Mouse (Mus musculus) midbrain, embryonic 16.5 days (tissue): ENCODE measurements at regions not wholly inside any gene's neighbourhood (a gene's known extent, or its start where the extent isn't known, plus 50 kb on each side); places are given as distances from the start of the nearest gene placed in this dataset.
A peak's percentile ranks its signal among the peaks of the same experiment; 100 is the strongest.

Experiments
- ATAC-seq: fragments of 200-750 bp; cut with Nextera tagmentation; 2 replicates; pipeline ENCODE4 v1.8.0; 2017; ENCODE audit warnings: moderate TSS enrichment
- H3K27ac ChIP-seq: fragments of 300-500 bp; sonication (generic); 2 replicates; pipeline ENCODE4 v1.5.1; 2014; ENCODE audit warnings: mild to moderate bottlenecking, low read length, mixed read lengths
- H3K27me3 ChIP-seq: fragments of 300-500 bp; sonication (generic); 2 replicates; pipeline ENCODE4 v1.6.1; 2014; ENCODE audit warnings: low read depth, low read length, mixed read lengths; ENCODE audit not compliant: control insufficient read depth, insufficient read depth
- H3K36me3 ChIP-seq: fragments of 300-500 bp; sonication (generic); 2 replicates; pipeline ENCODE4 v1.6.1; 2014; ENCODE audit warnings: mild to moderate bottlenecking, low read length, moderate library complexity, mixed read lengths; ENCODE audit not compliant: control insufficient read depth, insufficient read depth
- H3K4me1 ChIP-seq: fragments of 300-500 bp; sonication (generic); 2 replicates; pipeline ENCODE4 v1.6.1; 2014; ENCODE audit warnings: mild to moderate bottlenecking, low read length, mixed read lengths; ENCODE audit not compliant: control insufficient read depth, insufficient read depth
- H3K4me2 ChIP-seq: fragments of 300-500 bp; sonication (generic); 2 replicates; pipeline ENCODE4 v1.6.1; 2014; ENCODE audit warnings: mild to moderate bottlenecking, low read length, mixed read lengths
- H3K4me3 ChIP-seq: fragments of 300-500 bp; sonication (generic); 2 replicates; pipeline ENCODE4 v1.5.1; 2014; ENCODE audit warnings: low read depth, mild to moderate bottlenecking, low read length, moderate library complexity, mixed read lengths
- H3K9ac ChIP-seq: fragments of 300-500 bp; sonication (generic); 2 replicates; pipeline ENCODE4 v1.6.1; 2014; ENCODE audit warnings: low read depth, low read length, mixed read lengths
- H3K9me3 ChIP-seq: fragments of 300-500 bp; sonication (generic); replicated peaks from 2 replicates; pipeline ENCODE4 v1.6.1; 2014; ENCODE audit warnings: mild to moderate bottlenecking, low read length, mixed read lengths; ENCODE audit not compliant: control insufficient read depth, poor library complexity, severe bottlenecking
- WGBS: fragments of 180-500 bp; shearing (Covaris S2); extraction: QIAGEN DNeasy Blood & Tissue Kit; methylation state at CpG from one replicate; pipeline ENCODE4 v1.1.7; 2014; 5-methylcytosine and 5-hydroxymethylcytosine counted together

- no peaks in the 10 kb centered on the region for H3K9me3 ChIP-seq
- H3K27me3 ChIP-seq, result no peaks in the 10 kb centered on the region
- peaks cover 16% of the 10 kb centered on the region for H3K4me1 ChIP-seq
- peak; percentile 77; the same call in 1 of the 2 replicates for ATAC-seq
- no peaks in the 10 kb centered on the region for H3K36me3 ChIP-seq
- H3K4me2 ChIP-seq, result peak overlapping the region; percentile 28; the same call in 1 of the 2 replicates
- H3K9ac ChIP-seq, result no peak overlapping the region; the same call in 1 of the 2 replicates
- H3K4me3 ChIP-seq, result no peak overlapping the region
- peak overlapping the region; percentile 70 for H3K27ac ChIP-seq
- WGBS, result 28% methylated on average over 12 of the region's 12 CpGs
These were observed 186.8 kb downstream of the Gpat3 start for GRCm38 (mm10) chr5:101032147-101032900.

- H3K9me3 ChIP-seq, result no peaks in the 10 kb centered on the region
- WGBS, result 85% methylated on average over 5 of the region's 5 CpGs
These were observed 179.3 kb downstream of the Gpat3 start for GRCm38 (mm10) chr5:101024796-101025195.

GRCm38 (mm10) chr5:101023784-101024183 lies 178.3 kb downstream of the Gpat3 start:
- Histone ChIP-seq H3K4me3 (no peak overlapping the region), H3K36me3 (no peaks in the 10 kb centered on the region), H3K27me3 (peaks cover 7% of the 10 kb centered on the region), H3K27ac (no peak overlapping the region), H3K9me3 (no peaks in the 10 kb centered on the region), H3K9ac (no peak overlapping the region), H3K4me1 (peaks cover 5% of the 10 kb centered on the region), H3K4me2 (peak overlapping the region; percentile 19; the same call in 1 of the 2 replicates)
- ATAC-seq, result peak; percentile 62; the same call in 1 of the 2 replicates
- WGBS, result 20% methylated on average over 8 of the region's 8 CpGs

More at GRCm38 (mm10) chr5:101024796-101025195, 179.3 kb downstream of the Gpat3 start:
- no peak overlapping the region for H3K4me3 ChIP-seq
- H3K27me3 ChIP-seq, result peaks cover 7% of the 10 kb centered on the region
- no peak overlapping the region for H3K27ac ChIP-seq
- peaks cover 5% of the 10 kb centered on the region for H3K4me1 ChIP-seq
- no peak overlapping the region for H3K4me2 ChIP-seq
- no peak for ATAC-seq
- H3K36me3 ChIP-seq, result no peaks in the 10 kb centered on the region
- no peak overlapping the region for H3K9ac ChIP-seq

- Histone ChIP-seq H3K36me3 (no peaks in the 10 kb centered on the region), H3K4me3 (no peak overlapping the region), H3K9ac (no peak overlapping the region), H3K9me3 (no peaks in the 10 kb centered on the region), H3K4me2 (peak overlapping the region; percentile 36), H3K4me1 (peaks cover 5% of the 10 kb centered on the region), H3K27ac (no peak overlapping the region), H3K27me3 (peaks cover 7% of the 10 kb centered on the region)
- 7% methylated on average over 11 of the region's 11 CpGs for WGBS
- ATAC-seq, result peak; percentile 84; the same call in 1 of the 2 replicates
These were observed 175.3 kb downstream of the Gpat3 start for GRCm38 (mm10) chr5:101020784-101021183.

GRCm38 (mm10) chr5:101013844-101014243 lies 168.3 kb downstream of the Gpat3 start:
- Histone ChIP-seq H3K4me1 (no peaks in the 10 kb centered on the region), H3K36me3 (no peaks in the 10 kb centered on the region), H3K4me3 (no peak overlapping the region), H3K9me3 (no peaks in the 10 kb centered on the region), H3K27ac (no peak overlapping the region), H3K9ac (no peak overlapping the region), H3K4me2 (no peak overlapping the region), H3K27me3 (no peaks in the 10 kb centered on the region)
- 62% methylated on average over 5 of the region's 5 CpGs for WGBS
- no peak for ATAC-seq

- Histone ChIP-seq H3K4me2 (no peak overlapping the region), H3K4me3 (no peak overlapping the region), H3K9me3 (no peaks in the 10 kb centered on the region; the same call in 1 of the 2 replicates), H3K27ac (no peak overlapping the region), H3K4me1 (no peaks in the 10 kb centered on the region), H3K27me3 (no peaks in the 10 kb centered on the region), H3K36me3 (no peaks in the 10 kb centered on the region), H3K9ac (no peak overlapping the region)
- no peak for ATAC-seq
- WGBS, result 69% methylated on average over 3 of the region's 3 CpGs
These were observed 159.7 kb downstream of the Gpat3 start for GRCm38 (mm10) chr5:101005216-101005615.

GRCm38 (mm10) chr5:101000436-101000835 lies 154.9 kb downstream of the Gpat3 start:
- Histone ChIP-seq H3K9ac (no peak overlapping the region), H3K36me3 (no peaks in the 10 kb centered on the region), H3K4me3 (no peak overlapping the region), H3K4me2 (no peak overlapping the region), H3K27me3 (no peaks in the 10 kb centered on the region), H3K27ac (no peak overlapping the region), H3K4me1 (no peaks in the 10 kb centered on the region; the same call in 1 of the 2 replicates), H3K9me3 (no peaks in the 10 kb centered on the region; the same call in 1 of the 2 replicates)
- no peak for ATAC-seq
- 90% methylated on average over 6 of the region's 6 CpGs for WGBS

GRCm38 (mm10) chr5:100992365-100992764 lies 146.9 kb downstream of the Gpat3 start:
- Histone ChIP-seq H3K4me1 (no peaks in the 10 kb centered on the region), H3K36me3 (no peaks in the 10 kb centered on the region), H3K27ac (no peak overlapping the region), H3K4me2 (no peak overlapping the region), H3K9me3 (no peaks in the 10 kb centered on the region), H3K27me3 (no peaks in the 10 kb centered on the region), H3K9ac (no peak overlapping the region), H3K4me3 (no peak overlapping the region)
- no peak for ATAC-seq
- 90% methylated on average over 2 of the region's 2 CpGs for WGBS

GRCm38 (mm10) chr5:100991626-100992025 lies 146.1 kb downstream of the Gpat3 start:
- H3K9ac ChIP-seq, result no peak overlapping the region
- H3K27me3 ChIP-seq, result no peaks in the 10 kb centered on the region
- 20% methylated on average over 5 of the region's 5 CpGs for WGBS
- H3K27ac ChIP-seq, result no peak overlapping the region
- H3K4me2 ChIP-seq, result no peak overlapping the region
- ATAC-seq, result no peak
- no peaks in the 10 kb centered on the region for H3K4me1 ChIP-seq
- no peaks in the 10 kb centered on the region for H3K9me3 ChIP-seq
- no peak overlapping the region for H3K4me3 ChIP-seq
- no peaks in the 10 kb centered on the region for H3K36me3 ChIP-seq
